Mouse (Mus musculus): Measurements from ENCODE around the gene Dolk.

The Dolk gene

GRCm38 (mm10) chr2:30267466-30267865, 18.7 kb downstream of the Dolk start:
- DNase-seq: no peak

DNA sequence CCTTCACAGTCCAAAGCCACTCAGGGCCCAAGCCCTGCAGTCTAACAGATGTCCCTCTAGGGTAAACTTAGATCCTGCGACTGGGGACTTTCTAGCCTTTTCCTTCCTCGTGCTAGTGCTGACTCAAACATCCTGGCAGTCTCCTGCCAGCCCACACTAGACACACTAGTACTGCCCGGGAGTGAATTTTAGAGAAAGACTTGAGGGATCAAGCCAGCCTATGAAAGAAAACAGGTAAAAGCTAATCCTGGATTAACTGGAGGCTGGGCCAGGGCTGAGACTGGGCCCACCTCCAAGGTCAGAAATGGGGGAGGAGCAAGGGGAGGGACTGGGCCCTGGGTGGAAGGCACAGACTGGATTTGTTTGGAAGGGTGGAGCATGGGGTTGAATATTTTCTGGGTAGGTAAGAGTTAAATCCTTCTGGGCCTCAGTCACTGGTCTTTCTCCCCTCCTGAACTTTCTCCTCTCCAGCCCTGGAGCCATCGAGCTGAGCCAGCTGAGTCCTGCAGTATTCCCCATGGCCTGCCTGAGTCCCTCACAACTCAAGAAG, 19.7 kb downstream of the Dolk start:
- DNase-seq: peak; percentile 59

DNA sequence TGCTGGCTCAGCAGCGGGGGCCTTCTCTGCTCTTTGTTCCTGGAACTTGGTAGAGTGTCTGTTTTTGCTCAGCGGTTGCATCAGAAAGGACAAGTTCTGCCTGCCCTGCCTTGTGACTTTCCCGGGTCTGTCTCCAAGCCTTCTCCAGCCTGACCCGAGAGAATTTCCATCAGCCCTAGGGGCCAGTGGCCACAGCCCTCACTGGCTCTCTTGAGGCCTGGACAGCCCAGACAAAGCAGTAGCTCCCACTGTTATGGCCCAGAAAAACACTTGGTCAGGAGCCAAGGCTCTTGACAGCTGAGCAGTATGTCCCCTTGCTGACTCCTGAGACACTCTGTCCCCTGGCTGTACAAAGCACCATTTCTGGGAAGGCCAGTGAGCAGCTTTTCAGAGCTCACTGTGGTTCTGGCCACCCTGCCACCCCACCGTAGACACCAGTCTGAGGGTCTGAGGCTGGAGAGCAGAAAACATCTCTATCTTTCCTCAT, 20.3 kb downstream of the Dolk start, which contains the start of gene Phyhd1:
TSS of gene Phyhd1 (plus strand) at position 437 of the 487 bp plus-strand sequence.
- peak; percentile 85 for DNase-seq

- DNase-seq: no peak
These were observed 21.2 kb downstream of the Dolk start for GRCm38 (mm10) chr2:30264671-30265519.

DNA sequence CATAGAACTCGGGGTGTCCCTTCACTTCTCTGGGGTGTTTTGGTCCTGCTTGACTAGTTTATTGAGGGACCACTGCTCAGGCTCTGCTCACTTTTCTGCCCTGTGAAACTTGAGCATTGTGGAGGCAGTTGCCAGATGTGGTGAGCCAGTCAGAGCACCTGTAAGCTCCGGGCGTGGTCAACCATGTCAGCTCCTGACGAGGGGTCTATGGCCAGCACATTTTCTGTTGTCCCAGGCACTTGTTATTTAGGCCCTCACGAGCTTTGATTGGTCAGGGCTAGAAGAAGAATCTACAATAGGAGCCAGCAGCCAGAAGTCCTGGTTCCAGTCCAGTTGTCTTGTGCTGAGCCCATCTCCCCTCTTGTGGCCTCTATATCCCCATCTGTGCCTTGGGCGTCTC, 22.3 kb downstream of the Dolk start:
- DNase-seq: no peak

DNA sequence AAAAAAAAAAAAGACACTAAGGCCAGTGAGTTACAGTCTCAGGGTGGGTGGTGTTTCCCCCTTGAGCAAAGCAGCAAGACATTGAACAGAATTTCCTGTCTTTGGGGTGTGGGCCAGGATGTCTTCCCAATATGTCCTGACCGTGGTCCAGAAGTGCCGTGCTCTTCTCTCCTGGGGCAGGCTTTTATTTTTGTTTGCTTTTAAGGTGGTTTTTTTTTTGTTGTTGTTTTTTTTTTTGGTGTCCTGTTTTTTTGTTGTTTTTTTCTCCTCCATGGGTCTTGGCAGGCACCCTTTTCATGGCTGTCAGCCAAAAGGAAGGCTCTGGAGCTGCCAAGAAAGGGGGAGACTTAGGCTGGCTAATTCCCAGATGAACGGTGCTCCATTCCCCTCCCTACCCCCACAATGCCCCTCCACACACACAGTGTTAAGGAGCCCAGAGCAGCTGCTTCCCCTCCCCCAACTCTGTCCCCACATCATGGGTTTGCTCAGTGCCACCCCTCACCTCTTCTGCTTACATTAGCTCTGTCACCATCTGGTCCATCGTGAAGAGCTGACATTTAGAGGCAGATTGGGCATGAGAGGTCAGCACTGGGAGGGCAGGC, 23.2 kb downstream of the Dolk start:
- peak; percentile 76 for DNase-seq

DNA sequence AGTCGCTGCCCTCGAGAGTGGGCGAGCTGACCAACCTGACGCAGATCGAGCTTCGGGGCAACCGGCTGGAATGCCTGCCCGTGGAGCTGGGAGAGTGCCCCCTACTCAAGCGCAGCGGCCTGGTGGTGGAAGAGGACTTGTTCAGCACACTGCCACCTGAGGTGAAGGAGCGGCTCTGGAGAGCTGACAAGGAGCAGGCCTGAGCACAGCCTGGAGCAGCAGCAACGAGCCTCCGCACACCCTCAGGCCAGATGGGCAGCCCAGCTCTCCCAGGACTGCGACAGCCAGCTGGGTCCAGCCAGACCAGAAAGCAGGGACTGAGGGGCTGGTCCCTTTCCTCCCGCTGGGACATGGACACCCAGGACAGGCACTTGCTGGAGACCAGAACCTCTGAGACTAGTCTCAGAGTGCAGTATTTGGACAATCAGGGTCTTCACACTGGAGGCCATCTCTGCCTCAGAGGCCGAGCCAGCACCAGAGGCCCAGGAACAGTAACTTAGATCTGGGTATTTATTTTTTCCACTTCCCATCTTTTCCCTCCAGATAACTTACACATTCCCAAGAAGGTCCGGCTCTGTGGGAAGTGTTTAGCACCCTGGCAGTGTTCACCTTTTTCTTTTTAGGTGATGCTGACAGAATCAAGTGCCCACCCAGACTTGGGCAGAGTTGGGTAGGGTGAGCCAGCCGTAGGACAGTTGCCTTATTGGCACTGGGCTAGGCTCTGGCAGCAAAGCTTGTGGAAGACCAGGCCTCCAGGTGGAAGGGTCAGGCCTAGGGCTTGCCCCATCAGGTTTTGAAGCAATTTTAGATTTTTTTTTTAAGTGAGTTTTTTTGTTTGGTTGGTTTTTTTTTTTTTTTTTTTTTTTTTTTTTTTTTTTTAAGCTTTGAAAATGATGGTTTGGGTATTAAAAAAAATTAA, 24.0 kb downstream of the Dolk start:
- DNase-seq: peak; percentile 57

DNA sequence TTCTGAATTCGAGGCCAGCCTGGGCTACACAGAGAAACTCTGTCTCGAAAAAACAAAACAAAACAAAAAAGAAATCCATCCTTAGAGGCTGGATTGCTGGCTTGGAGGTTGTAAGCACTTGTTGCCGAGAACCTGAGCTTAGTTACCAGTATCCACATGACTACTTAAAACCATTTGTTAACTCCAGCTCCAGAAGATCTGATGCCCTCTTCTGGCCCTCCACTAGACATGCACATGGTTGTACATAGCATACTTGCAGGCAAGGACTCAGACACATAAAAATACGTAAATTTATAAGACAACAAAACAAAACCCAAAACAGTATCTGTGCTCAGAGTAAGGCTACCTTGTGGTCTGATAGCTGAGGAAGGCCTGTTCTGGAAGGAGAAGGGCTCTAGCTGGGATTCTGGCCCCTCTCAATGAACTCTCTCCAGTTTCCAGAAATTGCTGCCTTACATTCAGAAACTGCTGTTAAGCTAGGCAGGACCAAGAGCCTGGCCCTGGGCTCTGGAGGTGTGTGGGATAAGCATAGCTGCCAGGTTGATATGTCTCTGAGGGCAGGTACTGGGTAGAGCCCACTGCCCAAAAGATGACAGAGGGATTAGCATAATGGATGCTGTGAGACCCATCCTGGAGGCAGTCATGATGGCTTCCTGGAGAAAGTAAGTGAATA, 24.9 kb downstream of the Dolk start:
- no peak for DNase-seq

DNA sequence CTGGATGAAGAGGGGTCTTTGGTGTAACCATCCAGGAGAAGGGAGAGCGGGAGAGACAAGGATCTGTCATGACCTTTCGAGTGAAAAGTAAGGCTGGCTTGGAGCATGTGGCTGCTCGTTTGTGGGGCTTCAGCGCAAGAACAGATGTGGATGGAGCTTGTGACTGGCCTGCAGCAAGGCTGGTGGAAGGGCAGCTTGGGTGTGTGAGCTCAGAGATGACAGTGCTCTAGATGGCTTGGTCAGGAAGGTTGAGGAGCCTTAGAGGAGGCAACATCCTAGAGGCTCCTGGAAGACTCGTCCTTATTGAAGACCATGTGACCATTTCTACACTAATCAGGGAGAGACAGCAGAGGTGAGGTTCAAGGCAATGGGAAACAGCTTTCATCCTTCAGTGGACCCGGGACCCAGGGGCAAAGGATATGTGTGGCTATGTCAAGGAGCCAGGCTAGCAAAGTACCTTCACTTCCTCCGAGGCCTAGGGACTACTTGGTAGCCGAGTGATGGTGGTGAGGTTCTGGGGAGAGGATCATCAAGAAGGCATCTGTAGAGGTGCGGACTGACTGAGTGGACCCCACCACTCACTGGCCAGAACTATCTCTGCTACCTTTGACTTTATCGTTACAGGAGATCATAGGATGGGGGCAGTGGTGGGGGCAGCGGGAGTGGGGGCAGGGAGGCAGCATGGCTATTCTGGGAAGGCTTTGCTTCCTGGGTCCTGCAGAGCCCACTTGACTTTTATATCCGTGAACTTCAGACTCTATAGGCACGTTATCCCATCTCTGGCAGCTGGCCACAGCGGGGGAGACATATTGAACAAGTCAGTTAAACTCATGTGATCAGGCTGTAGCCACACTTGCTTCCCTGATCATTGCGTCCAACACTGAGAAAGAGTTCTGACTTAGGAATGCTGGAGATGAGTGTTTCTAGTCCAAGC, 26.7 kb downstream of the Dolk start:
- no peak for DNase-seq

- DNase-seq: no peak
These were observed 27.5 kb downstream of the Dolk start for GRCm38 (mm10) chr2:30258600-30258999.

- no peak for DNase-seq
These were observed 28.3 kb downstream of the Dolk start for GRCm38 (mm10) chr2:30257699-30258460.

DNA sequence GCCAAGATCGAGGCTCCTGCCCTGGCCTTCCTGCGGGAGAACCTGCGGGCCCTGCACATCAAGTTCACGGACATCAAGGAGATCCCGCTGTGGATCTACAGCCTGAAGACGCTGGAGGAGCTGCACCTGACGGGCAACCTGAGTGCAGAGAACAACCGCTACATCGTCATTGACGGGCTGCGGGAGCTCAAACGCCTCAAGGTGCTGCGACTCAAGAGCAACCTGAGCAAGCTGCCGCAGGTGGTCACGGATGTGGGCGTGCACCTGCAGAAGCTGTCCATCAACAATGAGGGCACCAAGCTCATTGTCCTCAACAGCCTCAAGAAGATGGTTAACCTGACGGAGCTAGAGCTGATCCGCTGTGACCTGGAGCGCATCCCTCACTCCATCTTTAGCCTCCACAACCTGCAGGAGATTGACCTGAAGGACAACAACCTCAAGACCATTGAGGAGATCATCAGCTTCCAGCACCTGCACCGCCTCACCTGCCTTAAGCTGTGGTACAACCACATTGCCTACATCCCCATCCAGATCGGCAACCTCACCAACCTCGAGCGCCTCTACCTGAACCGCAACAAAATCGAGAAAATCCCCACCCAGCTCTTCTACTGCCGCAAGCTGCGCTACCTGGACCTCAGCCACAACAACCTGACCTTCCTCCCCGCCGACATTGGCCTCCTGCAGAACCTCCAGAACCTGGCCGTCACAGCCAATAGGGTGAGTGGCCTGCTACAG, 29.4 kb downstream of the Dolk start:
- no peak for DNase-seq

GRCm38 (mm10) chr2:30255631-30256395, 30.3 kb downstream of the Dolk start:
- no peak for DNase-seq

GRCm38 (mm10) chr2:30253809-30254208, 32.3 kb downstream of the Dolk start:
- no peak for DNase-seq

DNA sequence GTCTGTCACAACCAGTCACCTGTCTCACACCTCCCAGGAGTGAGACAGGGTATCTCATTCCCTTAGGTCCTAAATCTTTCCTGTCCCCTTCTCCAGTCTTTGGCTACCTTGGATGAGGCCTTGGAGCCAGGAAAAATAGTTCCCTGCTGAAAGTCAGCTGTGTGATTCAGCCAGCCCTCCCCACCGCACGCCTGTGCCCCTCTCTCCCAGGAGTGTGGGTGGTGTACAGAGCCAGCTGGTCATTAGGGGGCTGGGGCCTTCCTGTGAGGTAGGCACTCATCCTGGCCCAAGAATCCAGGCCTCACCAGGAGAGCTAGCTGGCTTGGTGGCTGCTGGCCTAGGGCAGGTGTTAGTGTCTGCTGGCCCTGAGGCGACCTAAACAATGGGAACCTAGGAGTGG, 33.6 kb downstream of the Dolk start:
- DNase-seq: no peak

GRCm38 (mm10) chr2:30251417-30252104, 34.6 kb downstream of the Dolk start:
- no peak for DNase-seq

DNA sequence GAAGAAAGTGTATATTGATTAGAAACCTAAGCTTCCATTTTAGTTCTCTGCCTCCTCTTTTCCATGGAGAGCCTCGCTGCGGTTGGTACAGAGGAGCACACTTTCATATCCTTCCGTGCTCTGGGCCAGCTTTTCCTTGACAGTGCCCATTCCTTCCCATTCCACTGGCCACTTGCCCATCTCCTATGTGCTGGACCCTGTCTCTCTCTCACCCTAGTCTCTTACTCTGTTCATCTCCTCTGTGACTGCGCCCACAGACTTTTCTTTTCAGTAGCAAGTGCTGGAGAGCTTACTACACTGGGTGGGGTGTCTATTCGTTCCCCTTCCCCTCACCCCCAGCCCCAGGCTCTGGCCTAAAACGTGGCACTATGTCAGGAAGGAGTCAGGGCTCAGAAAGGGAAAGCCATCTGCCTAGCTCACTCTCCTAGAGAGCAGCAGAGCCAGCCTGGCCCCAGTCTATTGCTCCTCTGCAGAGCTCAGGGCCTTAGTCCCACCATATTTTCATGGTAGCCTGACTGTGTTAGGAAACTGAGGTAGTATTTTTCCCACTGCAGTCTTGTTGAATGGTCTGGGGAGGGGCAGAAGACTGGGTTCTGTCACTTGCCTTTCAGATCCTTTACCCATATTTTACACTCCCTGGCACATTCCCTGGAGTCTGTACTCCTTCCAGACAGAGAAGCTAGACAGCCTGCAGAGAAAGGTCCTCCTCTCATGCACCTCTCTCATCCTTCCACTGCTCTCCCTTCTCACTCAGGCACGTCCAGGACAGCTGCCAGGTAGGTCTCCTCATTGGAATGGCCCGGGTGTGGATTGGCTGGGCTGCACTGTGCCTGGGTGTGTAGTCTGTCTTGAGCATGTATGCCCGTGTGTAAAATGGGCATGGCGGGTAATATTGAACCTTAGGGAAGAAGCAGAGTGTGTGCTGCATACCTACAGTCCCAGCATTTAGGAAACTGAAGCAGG, 35.7 kb downstream of the Dolk start:
- no peak for DNase-seq
